Mouse (Mus musculus) forebrain, postnatal 0 days (tissue): Measurements from ENCODE around the gene Trrap. TPM values are rescaled to one million over a fixed set of nuclear protein-coding genes. Genes with fewer than 3 reads are reported as not detected.

Experiments used
- ATAC-seq: fragments of 200-750 bp; cut with Nextera tagmentation; 2 replicates; pipeline ENCODE4 v1.8.0; 2017; ENCODE audit warnings: mild to moderate bottlenecking, moderate library complexity
- DNase-seq: peaks from one replicate; pipeline ENCODE4 v3.0.0-alpha.2; 2015
- H3K27ac ChIP-seq: fragments of 300-500 bp; sonication (generic); 2 replicates; pipeline ENCODE4 v1.5.1; 2014; ENCODE audit warnings: low read depth, mild to moderate bottlenecking, antibody characterized with exemption, low read length, moderate library complexity, mixed read lengths
- H3K27me3 ChIP-seq: fragments of 300-500 bp; sonication (generic); 2 replicates; pipeline ENCODE4 v1.6.1; 2014; ENCODE audit warnings: mild to moderate bottlenecking, low read length, mixed read lengths; ENCODE audit not compliant: insufficient read depth
- H3K36me3 ChIP-seq: fragments of 300-500 bp; sonication (generic); 2 replicates; pipeline ENCODE4 v1.6.1; 2014; ENCODE audit warnings: mild to moderate bottlenecking, moderate library complexity; ENCODE audit not compliant: insufficient read depth
- H3K4me1 ChIP-seq: fragments of 300-500 bp; sonication (generic); 2 replicates; pipeline ENCODE4 v1.6.1; 2014; ENCODE audit warnings: antibody characterized with exemption; ENCODE audit not compliant: insufficient read depth
- H3K4me2 ChIP-seq: fragments of 300-500 bp; sonication (generic); 2 replicates; pipeline ENCODE4 v1.6.1; 2014; ENCODE audit warnings: low read depth, mild to moderate bottlenecking, moderate library complexity
- H3K4me3 ChIP-seq: fragments of 300-500 bp; sonication (generic); 2 replicates; pipeline ENCODE4 v1.5.1; 2014; ENCODE audit warnings: low read depth, low read length, mixed read lengths
- H3K9ac ChIP-seq: fragments of 300-500 bp; sonication (generic); 2 replicates; pipeline ENCODE4 v1.6.1; 2014; ENCODE audit warnings: mild to moderate bottlenecking
- H3K9me3 ChIP-seq: fragments of 300-500 bp; sonication (generic); 2 replicates; pipeline ENCODE4 v1.6.1; 2016; ENCODE audit warnings: low read length
- CTCF ChIP-seq: sonication (generic); IDR thresholded peaks from 2 replicates; pipeline ENCODE4 v1.5.1; 2016; ENCODE audit warnings: antibody characterized with exemption, control low read depth, low read depth
- WGBS: fragments of 180-500 bp; shearing (Covaris S2); extraction: QIAGEN DNeasy Blood & Tissue Kit; methylation state at CpG from one replicate; pipeline ENCODE4 v1.1.7; 2014; 5-methylcytosine and 5-hydroxymethylcytosine counted together
- polyA plus RNA-seq: library from polyadenylated mRNA; unstranded; fragments of >200 nt; fragmentation: Nextera tagmentation; extraction: Ambion mirVana; gene quantifications from 2 replicates; pipeline ENCODE4 v1.2.1, GENCODE M21; 2015
- total RNA-seq: library from RNA; depleted of rRNA; stranded (reverse); fragments of >200 nt; gene quantifications from 2 replicates; pipeline ENCODE4 v1.2.3, GENCODE M21; 2014

Gene Trrap
- total and polyA plus RNA-seq, 2 experiments from 2014 or later, result 47.1 to 125 TPM

DNA sequence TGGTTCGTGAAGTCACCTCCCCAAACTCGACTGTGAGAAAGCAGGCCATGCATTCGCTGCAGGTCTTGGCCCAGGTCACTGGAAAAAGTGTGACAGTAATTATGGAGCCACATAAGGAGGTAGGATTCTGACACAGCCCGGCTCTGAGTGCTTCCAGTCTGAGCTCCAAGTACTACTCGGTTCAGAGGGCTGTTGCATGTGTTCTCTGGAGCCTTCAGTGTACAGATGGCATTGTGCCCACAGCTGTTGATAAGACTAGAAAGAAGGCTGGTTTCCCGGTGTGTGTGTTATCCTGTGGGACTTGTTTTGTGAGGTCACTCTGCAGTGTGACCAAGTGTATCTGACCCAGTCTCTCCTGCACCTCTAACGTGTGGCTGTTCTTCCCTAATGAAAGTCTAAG is 36.6 kb downstream of the Trrap start:
- ATAC-seq, result no peak

DNA sequence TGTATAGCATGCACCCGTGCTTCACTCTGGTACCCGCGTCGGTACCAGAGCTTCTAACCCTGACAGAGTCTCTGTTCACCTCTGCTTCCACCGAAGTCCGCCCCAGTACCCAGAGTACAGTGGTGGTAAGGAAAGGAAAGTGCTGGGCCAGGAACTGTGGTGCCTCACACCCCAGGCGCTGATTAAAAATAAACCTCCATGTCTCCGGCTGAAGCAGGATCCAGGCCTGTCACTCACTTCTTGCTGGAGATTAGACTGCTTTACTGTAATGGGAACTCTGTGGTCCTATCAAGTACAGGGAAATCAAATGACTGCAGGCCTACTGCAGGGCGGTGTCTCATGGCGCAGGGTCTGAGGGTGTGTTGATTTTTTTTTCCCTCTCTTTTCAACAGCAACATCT is 39.4 kb downstream of the Trrap start:
- WGBS, result 95% methylated on average over 10 of the region's 10 CpGs
- H3K27me3 ChIP-seq, result no peaks in the 10 kb centered on the region

More for the DNA sequence above, 36.6 kb downstream of the Trrap start:
- no peak for TF ChIP-seq CTCF
- Histone ChIP-seq H3K9me3 (no peaks in the 10 kb centered on the region), H3K27ac (no peak overlapping the region), H3K4me2 (no peak overlapping the region), H3K4me1 (no peaks in the 10 kb centered on the region), H3K9ac (no peak overlapping the region), H3K4me3 (no peak overlapping the region), H3K36me3 (peaks cover 99% of the 10 kb centered on the region), H3K27me3 (no peaks in the 10 kb centered on the region)
- 89% methylated on average over 7 of the region's 7 CpGs for WGBS
- no peak for DNase-seq

DNA sequence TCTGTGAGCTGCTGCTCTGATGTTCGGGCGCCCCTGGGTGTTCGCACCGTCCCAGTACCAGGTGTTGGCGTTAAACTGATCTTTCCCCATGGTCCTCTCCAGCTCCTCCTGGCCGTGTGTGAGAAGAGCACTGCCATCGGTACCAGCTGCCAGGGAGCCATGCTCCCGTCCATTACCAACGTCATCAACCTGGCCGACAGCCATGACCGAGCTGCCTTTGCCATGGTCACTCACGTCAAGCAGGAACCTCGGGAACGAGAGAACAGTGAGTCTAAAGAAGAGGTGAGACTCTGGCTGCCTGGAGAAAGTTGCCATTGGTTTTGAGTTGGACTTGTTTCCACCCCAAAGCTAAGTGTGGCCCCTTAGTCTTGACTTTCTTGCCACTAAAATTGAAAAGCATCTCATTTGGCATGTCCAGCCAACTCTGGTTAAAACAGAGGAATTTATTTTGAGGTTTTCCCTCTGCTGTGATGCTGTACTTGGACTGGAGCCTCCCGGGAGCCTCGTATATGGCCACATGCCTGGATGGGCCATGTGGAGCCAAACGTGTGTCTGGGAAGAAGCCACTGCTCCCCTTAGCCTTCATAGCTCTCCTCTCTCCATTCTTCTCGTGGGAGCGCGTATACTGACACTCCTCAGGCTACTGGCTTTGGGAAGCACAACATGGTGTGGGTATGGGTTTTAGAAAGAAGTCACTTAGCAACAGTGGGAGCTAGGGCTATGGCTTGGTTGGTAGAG is 61.0 kb downstream of the Trrap start:
- Histone ChIP-seq H3K27ac (no peak overlapping the region), H3K4me1 (no peaks in the 10 kb centered on the region), H3K36me3 (peaks cover 97% of the 10 kb centered on the region), H3K4me3 (no peak overlapping the region), H3K27me3 (no peaks in the 10 kb centered on the region), H3K4me2 (no peak overlapping the region), H3K9ac (no peak overlapping the region), H3K9me3 (no peaks in the 10 kb centered on the region)
- ATAC-seq (peak; percentile 68), DNase-seq (peak; percentile 16)
- no peak for TF ChIP-seq CTCF
- 87% methylated on average over 20 of the region's 20 CpGs for WGBS

More for the DNA sequence above, 39.4 kb downstream of the Trrap start:
- ATAC-seq, result no peak
- no peak for DNase-seq
- no peak overlapping the region for H3K4me2 ChIP-seq
- H3K36me3 ChIP-seq, result peaks cover 100% of the 10 kb centered on the region
- H3K9ac ChIP-seq, result no peak overlapping the region
- TF ChIP-seq CTCF, result no peak
- H3K4me1 ChIP-seq, result no peaks in the 10 kb centered on the region
- no peaks in the 10 kb centered on the region for H3K9me3 ChIP-seq
- no peak overlapping the region for H3K4me3 ChIP-seq
- no peak overlapping the region for H3K27ac ChIP-seq

DNA sequence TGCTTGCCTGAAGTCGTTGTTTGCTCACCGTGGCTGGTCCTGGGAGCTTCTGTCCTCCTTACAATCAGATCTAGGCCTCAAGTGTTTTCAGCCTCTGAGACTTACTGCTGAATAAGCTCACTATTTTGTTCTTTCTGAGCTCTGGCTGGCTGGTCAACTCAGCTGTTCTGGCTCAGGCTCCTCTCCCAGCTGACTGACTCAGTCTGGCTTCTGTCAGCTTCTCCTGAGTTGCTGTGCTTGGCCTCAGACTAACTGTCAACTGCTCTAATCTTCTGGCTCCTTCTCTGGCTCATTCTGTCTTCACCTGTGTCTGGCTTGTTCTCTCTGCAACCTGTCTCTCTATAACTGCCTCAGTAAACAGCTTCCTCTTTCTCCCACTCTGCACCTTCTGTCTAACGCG is 62.1 kb downstream of the Trrap start:
- no peak for DNase-seq
- H3K4me2 ChIP-seq, result no peak overlapping the region
- no peaks in the 10 kb centered on the region for H3K4me1 ChIP-seq
- H3K9me3 ChIP-seq, result no peaks in the 10 kb centered on the region
- H3K36me3 ChIP-seq, result peaks cover 97% of the 10 kb centered on the region
- H3K27ac ChIP-seq, result no peak overlapping the region
- 99% methylated on average over 4 of the region's 4 CpGs for WGBS
- no peaks in the 10 kb centered on the region for H3K27me3 ChIP-seq
- TF ChIP-seq CTCF, result no peak
- H3K4me3 ChIP-seq, result no peak overlapping the region
- no peak overlapping the region for H3K9ac ChIP-seq
- no peak for ATAC-seq

DNA sequence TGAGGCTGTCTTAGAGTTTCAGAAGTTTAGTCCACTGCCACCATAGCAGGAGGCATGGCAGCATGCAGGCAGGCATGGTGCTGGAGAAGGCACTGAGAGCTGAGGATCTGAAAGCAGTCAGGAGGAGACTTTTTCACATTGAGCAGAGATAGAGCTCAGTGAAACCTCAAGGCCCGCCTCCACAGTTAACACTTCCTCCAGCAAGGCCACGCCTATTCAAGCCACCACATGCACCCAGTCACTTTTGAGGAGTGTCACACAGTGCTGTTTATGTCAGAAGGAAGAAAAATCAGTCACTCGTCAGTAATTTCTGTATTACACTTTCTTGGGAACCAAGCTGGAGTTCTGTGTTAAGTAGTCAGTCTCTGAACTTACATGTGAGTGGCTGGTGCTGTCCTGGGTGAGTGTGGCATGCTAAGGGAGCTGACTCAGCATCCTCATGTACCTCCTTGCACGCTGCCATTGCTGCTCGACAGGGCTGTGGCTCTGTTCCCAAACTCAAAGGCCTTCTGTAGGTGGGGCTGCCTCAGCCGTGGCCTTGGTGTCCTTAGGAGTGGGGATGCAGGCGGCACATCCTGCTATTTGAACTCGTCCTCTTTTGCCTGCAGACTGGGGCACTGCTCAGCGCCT is 64.4 kb downstream of the Trrap start:
- Histone ChIP-seq H3K36me3 (peaks cover 96% of the 10 kb centered on the region), H3K4me1 (no peaks in the 10 kb centered on the region), H3K4me2 (no peak overlapping the region), H3K27me3 (no peaks in the 10 kb centered on the region), H3K9me3 (no peaks in the 10 kb centered on the region), H3K4me3 (no peak overlapping the region), H3K27ac (no peak overlapping the region), H3K9ac (no peak overlapping the region)
- no peak for TF ChIP-seq CTCF
- ATAC-seq, result no peak
- no peak for DNase-seq
- WGBS, result 84% methylated on average over 9 of the region's 9 CpGs

DNA sequence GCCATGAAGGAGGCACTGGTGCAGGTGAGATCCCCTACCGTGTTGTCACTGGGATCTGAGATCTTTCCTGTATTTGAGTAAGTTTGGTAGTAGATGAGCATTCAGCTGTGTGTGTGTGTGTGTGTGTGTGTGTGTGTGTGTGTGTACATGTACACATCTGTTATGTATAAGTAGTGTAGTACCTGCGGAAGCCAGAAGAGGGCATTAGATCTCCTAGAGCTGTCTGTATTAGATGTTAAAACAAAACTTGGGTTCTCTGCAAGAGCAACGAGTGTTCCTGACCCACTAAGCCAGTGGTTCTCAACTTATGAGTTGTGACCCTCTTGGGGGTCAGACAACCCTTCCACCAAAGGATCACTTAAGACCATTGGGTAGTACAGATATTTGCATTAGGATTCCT is 68.6 kb downstream of the Trrap start:
- peak; percentile 61 for DNase-seq

DNA sequence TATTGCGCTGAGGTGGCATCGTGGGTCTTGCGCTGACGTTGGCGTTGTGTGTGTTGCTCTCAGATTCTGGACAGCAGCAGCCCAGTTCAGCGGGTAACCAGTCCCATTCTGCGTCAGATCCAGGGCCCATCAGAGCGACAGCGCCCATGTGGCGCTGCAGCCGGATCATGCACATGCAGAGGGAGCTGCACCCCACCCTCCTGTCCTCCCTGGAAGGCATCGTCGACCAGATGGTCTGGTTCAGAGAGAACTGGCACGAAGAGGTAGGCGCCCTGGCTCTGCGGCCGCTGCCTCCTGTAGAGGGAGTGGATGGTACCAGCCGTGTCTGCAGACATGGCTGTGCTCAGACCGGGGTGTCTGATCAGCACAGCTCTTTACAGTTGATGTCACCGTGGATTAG is 77.8 kb downstream of the Trrap start:
- H3K27ac ChIP-seq, result no peak overlapping the region
- no peak overlapping the region for H3K4me3 ChIP-seq
- no peaks in the 10 kb centered on the region for H3K9me3 ChIP-seq
- peaks cover 98% of the 10 kb centered on the region for H3K36me3 ChIP-seq
- TF ChIP-seq CTCF, result no peak
- DNase-seq (peak; percentile 10), ATAC-seq (peak; percentile 77)
- no peaks in the 10 kb centered on the region for H3K27me3 ChIP-seq
- H3K9ac ChIP-seq, result no peak overlapping the region
- WGBS, result 87% methylated on average over 20 of the region's 20 CpGs
- H3K4me2 ChIP-seq, result no peak overlapping the region
- H3K4me1 ChIP-seq, result no peaks in the 10 kb centered on the region

More for the DNA sequence above, 68.6 kb downstream of the Trrap start:
- Histone ChIP-seq H3K27me3 (no peaks in the 10 kb centered on the region), H3K9ac (no peak overlapping the region), H3K27ac (no peak overlapping the region), H3K36me3 (peaks cover 96% of the 10 kb centered on the region), H3K9me3 (no peaks in the 10 kb centered on the region), H3K4me3 (no peak overlapping the region), H3K4me1 (no peaks in the 10 kb centered on the region), H3K4me2 (no peak overlapping the region)
- ATAC-seq, result peak; percentile 58
- 93% methylated on average over 3 of the region's 3 CpGs for WGBS
- peak; percentile 66 for TF ChIP-seq CTCF
